Mouse (Mus musculus) right cerebral cortex, postnatal 36 days (tissue): Measurements from ENCODE around the gene Tedc1.
"Not testable (repeated sequence)": the region's sequence is repeated elsewhere in the genome, so short reads cannot be mapped to it uniquely, and the experiment has no call there.

Source experiments
- DNase-seq, 2 experiments: peaks; one replicate each; pipeline ENCODE4 v3.0.0; 2022; ENCODE audit warnings: low spot score in 2 of 2, mixed read lengths in 1 of 2

The Tedc1 gene

DNA sequence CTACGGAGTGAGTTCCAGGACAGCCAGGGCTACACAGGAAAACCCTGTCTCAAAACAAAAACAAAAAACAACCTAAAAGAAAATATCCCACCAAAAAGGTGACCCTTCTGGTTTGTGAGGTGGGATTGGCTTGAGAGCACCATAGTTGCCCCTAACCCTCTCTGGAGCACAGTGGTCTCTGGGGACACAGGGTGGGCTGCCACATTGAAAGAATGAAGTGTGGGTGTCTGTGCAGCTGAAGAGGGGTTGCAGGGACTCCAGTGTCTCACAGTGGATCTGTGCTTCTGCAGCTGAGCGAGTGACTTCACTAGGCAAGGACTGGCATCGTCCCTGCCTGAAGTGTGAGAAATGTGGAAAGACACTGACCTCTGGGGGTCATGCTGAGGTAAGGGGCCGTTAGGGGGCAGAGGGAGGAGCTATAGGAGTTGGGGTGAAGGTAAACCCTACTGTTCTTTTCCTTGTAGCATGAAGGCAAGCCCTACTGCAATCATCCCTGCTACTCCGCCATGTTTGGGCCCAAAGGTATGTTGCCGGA, 3.2 kb upstream of the Tedc1 start:
- no peak for DNase-seq

DNA sequence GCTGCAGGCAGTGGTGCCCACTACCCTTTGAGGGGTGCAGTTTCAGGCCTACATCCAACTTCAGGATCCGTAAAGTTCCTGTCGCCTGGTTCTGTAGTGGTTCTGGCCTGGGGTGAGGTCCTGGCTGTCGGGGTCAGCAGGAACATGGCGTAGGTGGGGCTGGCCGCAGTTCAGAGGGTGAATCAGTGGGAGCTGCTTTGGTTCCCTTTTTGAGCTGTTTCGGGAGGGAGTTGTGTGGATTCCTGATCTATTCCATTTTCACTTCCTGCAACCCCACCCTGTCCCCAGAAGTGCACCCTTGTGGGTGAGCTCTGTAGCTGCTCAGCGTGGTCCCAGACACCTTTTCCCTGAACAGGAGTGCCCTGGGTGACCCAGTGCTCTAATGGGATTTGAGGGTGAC, 2.2 kb upstream of the Tedc1 start:
- no peak for DNase-seq

DNA sequence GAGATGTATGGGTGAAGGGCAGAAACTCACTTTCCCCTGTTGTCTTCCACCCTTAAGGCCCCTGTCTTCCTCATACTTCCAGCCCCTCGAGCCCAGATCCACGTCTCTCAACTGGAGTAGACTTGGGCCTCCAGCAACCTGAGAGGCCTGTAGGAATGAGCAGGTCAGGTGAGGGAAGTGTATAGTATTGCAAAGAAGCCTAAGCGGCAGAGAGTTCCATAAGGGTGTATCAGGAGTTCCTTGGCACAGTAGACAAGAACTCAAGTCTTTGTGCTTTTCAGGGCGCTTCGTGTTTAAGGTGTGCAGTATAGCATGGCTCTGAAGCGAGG, 1.5 kb upstream of the Tedc1 start:
- DNase-seq, result no peak

DNA sequence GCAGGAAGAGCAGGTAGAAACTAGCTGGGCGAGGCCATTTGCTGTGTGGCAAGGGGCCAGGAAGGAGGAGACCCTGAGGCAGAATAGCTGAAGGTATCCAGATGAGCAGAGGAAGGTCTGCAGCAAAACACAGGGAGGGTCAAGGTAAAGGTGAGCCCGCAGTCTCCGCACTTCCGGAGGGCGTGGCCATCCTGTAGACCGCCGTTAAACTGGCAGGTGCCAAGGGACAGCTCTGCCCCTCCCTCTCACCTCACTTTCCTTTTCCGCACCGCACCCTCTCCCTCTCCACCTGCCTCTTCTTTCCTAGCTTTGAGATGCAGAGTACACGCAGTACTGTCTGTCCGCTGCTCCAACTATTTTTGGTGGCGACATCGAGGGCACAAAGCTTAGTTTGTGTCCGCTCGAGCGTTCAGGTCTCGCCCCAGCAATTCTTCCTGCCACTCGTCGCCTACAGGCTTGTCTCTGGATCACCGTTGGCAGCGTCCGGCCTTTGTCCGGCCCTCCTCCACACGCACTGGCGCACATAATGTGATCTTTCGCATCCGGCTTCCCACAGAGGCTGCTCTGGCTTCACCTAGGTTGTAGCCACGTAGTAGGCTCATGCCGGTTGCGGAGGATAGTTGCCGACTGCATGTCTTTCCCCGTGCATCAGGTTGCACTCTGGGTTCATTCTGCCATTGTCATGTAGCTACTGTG, 997 bp upstream of the Tedc1 start:
- DNase-seq, result no peak

DNA sequence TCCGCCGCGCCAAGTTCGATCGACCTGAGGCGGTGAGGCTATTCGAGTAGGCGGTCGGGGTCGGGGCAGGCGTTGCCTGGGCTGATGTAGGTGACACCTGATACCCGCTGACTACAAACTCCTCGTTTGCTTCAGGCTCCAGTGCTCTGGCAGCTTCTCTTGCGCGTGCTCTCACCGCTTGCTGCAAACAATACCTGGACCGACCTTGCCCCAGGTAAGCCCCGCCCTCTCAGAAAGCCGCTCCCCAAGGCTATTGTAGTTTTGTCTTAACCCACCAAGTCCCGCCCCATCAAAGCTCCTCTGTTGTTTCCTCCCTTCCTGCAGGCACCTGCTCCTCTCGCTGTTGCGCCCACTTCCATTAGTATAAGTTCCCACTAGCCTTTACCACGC, 314 bp downstream of the Tedc1 start:
- no peak for DNase-seq

DNA sequence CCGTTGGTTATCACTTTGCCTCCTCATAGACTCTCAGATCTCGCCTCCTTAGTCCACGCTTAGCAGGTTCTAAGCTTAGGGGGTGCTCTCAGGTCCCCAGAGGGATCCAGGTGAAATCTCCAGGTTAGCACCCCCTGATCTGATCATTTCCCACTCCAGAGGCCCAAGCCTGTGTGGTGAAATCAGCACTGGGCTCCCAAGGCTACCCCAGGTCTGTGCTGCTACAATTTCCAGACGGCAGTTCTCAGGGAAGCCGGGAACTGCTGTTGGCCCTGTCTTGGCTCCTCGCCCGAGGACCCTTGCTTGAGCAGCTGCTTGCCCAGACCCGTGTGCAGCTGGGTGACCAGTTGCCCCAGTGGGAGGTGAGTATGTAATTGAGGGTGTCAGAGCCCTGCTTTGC, 781 bp downstream of the Tedc1 start:
- no peak for DNase-seq

DNA sequence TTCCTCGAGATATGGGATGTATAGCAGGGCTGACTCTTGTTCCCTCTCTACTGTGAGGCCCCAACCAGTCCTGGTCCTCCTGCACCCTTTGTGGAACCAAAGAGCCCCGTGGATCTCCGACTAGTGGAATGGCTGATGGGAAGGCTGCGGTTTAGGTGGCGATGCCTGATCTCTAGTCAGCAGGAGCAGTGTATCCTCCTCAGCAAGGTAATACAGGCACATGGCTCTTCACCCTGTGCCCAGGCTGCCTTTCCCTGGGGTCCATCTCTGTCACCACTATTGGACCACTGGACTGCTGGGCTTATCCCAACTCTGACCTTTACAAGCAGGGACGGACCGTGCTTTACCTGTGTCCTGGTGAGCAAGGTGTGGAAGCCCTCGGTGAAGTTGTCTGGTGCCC, 1.3 kb downstream of the Tedc1 start:
- DNase-seq, result no peak

DNA sequence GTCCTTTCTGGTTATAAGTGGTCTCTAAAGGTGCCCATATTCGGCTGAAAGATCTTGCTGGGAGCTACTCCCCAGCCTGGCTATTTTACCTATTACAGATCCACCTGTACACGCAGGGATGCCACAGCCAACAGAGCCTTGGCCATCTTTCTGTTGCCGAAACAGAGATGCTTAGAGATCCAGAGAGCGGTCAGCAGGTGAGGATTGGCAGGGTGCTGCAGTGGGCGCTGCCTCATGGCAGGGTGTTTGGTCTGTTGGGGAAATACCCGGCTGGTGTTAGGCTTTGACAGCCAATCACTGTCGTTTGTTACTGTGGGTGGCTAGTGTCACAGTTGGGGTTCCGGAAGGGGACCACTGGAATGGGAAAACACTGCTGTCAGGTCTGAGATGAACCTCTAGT, 1.8 kb downstream of the Tedc1 start:
- no peak for DNase-seq

DNA sequence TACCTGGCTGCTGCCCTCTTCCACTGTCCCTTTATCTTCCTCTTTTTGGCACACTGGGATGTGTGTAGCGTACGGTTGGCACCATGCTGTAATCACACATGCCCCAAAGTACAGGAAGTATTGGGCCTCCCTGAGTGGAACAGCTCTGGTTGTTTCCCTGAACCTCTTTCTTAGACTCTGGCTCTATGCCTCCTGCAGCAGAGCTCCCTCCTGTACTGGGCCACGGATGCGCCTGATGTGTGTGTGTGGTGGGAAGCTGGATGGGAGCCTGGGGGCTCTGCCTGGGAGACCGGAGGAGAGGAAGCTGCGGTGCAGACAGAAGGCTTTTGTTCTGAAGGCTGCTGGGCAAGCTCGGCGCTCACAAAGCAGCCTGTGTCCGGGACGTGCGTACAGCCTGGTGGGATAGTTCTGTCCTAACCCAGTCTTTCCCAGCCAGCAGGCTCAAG, 7.4 kb downstream of the Tedc1 start:
- no peak for DNase-seq

DNA sequence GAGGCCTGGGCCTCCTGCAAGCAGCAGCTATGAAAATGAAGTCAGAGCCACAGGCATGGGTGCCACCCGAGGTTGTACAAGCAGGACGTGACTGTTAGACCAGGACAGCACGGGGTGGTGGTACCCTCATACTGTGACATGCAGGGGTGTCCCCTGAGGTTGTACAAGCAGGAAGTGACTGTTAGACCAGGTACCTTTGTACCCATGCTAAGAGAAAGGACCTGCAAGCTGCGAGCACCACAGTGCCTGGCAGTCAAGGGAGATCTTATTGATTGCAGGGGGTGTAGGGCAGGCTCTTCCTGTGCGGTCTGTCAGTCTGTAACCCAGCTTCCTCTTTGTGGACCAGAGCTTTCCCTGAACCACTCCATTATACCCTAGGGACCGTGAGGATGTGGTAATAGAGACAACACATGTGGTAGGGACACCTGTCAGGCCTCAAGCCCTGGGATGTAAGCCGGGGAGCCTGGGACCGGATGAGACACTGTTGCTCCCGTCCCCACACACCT, 11.9 kb downstream of the Tedc1 start:
- DNase-seq, result no peak

DNA sequence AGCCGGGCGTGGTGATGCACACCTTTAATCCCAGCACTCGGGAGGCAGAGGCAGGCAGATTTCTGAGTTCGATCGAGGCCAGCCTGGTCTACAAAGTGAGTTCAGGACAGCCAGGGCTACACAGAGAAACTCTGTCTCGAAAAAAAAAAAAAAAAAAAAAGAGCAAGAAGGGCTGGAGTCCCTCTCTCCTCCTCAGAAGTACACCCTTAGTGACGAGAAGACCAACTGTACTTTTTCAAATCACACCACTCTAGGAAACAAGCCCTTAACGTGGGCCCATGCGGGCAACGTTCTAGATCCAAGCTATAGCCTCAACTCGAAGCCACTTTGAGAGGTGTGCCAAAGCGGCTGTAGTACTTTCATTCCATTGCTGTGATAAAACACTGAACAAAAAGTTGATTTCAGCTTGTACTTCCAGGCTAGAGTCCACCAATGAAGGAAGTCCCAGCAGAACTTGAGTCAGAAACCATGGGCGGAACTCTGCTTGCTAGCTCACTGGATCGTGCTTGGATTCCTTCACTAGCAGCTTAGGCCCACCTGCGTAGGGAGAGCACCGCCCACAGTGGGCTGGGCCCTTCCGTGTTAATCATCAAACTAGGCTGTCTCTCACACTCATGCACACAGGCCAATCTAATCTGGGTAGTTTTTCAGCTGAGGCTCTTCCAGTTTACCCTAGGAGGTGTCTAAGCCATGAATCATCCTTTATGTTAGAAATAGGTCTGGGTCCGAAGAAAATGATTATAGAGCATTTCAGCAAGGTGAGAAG, 20.9 kb downstream of the Tedc1 start:
- no peak for DNase-seq

DNA sequence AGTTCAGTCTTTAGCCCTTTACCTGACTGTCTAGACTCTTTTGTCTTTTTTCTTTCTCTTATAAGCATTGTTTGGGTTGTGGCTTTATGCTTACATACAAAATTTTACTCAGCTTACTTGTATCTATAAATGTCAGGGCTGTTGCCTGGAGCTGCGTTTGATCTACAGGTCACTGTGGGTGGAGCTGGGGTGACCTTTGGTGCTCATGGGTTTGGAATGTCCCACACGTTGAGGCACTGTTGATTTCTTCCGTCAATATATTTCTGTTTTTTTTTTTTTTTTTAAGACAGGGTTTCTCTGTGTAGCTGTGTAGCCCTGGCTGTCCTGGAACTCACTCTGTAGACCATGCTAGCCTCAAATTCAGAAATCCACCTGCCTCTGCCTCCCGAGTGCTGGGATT, 24.8 kb downstream of the Tedc1 start:
- DNase-seq, result no peak

DNA sequence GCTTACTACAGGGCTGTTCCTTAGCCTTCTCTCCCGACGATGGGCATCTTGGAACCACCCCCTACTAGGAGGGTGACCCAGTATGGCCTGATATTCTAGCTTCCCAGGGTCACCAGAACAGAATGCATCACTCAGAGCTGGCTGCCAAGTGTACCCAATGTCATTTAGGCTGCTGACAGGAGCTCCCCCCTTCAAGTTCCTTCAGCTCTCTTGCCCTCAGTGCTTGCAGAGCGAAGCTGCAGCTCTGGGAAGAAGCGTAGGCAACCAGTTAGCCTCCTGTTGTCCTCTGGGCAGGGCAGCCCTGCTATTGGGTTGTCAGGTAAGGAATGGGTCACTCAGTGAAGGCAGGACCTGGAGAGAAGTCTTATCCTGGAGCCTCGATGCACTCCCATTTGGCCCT, 28.7 kb downstream of the Tedc1 start:
- DNase-seq, result no peak

DNA sequence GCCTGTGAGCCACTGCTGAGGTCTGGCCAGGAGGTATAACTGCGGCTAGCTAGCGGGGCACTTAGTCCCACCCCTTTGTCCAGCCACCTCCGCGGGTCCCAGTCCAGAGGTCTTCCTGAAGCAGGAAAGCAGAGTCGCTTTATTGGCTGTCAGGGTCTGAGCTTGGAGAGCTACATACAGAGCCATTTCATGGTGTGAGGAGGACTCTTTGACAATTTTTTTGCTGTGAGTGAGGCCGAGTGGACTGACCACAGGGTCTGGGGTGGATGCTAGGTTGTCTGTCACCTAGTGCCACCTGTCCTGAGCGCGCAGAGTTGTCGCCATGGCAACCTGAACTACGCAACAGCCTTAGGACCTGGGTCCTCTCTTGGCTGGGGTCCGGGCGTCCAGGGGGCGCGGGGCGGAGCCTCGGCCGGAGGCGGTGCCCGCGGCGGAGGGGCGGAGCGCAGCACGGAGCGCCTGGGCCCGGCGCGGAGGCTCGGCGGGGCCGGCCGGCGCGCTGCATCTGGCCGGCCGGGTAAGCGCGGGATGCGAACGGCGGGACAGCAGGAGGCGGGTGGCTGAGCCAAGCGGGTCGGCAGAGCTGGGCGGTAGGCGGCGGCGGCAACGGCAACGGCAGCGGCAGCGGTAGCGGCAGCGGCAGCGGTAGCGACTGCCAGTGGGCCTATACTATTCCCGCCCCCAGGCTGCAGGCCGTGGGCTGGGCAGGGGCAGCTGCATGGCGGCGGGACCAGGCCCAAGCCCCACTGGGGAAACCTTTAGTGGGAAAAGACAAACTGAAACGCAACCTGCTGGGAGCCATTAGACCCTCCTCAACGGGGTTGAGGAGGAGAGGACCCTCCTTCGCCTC, 29.4 kb downstream of the Tedc1 start, which contains the start of gene Tmem121:
Gene Tmem121, plus strand, starts transcription at position 489 of the 850 bp plus-strand sequence.
- DNase-seq, result no peak

DNA sequence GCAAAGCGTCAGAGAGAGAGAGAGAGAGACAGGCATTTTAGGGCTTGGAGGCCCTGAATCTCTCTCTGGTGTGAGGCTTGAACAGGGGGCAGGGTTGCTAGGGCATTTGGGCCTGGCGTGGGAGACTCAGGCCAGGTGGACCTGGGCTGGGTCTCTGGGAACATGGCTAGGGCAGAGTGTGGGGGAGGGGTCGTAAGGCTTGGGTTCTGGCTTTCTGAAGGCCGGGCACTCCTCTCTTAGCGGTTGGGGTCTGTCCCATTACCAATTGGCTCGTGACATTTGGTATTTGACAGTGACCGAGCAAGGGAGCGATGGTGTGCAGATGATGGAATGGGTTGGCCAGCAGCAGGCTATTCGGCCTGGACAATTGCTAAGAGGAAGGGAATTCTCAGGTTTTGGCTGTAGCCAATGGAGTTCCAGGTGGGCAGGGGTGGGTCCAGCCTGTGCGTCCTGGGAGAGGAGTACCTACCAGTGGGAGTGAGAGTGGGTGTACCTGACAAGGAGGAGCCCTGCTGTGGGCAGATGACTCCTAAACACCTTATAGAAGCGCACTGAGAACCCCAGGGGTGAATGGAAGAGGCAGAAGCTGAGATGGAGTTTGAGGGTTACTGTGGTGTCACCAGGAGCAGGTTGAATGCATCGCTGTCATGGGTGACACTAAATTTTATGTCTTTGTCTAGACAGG, 30.2 kb downstream of the Tedc1 start:
- DNase-seq, result no peak

DNA sequence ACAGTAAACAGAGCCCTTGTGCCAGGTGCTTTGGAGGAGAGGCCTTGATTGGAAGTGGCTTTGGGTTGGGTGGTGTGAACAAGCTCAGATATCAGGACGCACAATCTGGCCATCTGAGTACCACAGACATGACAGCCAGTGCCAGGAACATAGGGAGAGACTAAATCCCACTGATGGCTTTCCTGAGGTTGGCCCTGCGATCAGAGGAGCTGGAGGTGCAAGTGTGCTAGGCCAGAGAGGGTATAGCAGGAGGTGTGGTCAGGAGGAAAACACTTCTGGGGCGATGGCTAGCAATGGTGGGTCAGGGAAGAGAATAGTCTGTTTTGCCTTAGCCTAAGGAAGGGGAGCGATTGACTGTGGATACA, 30.8 kb downstream of the Tedc1 start:
- no peak for DNase-seq

DNA sequence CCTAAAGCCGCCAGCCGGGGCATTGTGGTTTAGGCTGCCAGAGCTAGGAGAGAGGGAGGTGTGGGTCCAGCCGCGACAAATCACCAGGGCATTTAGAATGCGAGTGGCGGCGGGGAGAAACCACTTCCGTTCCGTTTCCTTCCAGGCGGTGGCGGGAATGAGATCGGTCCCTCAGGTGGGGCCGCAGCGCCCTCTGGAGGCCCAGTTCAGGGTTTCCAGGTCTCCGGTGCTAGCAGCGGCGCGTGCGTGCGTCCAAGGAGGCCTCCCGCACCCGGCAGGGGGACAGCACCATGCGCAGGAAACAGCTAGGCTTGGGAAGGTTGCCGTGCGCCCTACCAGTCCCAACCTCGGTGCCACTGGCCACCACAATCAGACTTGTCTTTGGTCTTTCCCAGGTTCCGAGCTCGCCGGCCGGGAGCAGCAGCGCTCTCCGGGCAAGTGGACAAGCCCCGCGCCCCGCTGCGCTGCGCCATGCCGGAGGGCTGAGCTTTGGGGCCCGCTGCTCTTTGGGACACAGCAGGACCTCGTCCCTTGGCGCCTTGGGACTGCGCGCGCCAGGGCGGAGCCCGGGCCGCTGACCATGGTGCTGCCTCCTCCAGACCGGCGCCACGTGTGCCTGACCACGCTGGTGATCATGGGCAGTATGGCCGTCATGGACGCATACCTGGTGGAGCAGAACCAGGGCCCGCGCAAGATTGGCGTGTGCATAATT, 31.5 kb downstream of the Tedc1 start:
- peak; percentile 84 to 88 for DNase-seq

DNA sequence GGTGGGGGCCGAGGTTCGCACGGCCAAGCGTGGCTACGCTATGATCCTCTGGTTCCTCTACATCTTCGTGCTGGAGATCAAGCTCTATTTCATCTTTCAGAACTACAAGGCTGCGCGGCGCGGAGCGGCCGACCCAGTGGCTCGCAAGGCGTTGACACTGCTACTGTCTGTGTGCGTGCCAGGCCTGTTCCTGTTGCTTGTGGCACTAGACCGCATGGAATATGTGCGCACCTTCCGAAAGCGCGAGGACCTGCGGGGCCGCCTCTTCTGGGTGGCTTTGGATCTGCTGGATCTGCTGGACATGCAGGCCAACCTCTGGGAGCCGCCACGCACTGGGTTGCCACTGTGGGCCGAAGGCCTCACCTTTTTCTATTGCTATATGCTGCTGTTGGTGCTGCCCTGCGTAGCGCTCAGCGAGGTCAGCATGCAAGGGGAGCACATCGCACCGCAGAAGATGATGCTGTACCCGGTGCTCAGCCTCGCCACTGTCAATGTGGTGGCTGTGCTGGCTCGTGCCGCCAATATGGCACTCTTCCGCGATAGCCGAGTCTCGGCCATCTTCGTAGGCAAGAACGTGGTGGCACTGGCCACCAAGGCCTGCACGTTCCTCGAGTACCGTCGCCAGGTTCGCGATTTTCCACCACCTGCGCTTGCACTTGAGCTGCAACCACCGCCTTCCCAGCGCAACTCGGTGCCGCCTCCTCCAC, 32.3 kb downstream of the Tedc1 start:
- DNase-seq, result no peak

DNA sequence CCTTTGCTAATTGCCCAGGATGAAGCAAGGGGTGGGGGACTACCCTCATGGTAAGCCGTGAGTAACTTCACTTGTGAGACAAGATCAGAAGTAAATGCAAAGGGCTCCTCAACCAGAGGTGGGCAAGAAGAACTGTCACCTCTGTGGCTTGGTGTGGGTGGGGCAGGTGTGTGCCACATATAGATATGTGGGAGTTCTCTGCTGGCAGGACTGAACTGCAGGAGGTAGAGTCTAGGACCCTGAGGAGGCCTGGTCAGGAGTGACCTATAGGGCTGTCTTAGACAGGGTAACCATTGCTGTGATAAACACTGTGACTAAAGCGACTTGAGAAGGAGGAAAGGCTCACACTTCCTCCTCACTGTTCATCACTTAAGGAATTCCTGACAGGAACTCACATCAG, 37.2 kb downstream of the Tedc1 start:
- DNase-seq, result no peak

DNA sequence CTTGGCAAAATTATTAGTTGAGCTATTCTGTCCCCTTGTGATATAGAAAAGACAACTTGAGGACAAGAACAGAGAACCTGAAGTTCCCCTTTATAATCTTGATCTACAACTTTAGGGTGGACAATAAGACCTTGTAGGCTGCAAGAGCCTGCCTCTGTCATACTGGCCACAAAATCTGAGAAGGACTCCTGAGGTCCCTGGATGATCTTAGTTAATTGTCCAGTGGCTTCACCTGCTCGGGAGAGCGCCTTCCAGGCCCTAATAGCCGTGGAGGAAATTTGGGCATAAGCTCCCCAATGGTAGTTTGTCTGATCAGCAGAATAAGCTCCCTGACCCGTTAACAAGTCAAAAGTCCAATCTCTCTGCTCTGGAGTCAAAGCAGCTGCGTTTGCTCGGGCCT, 42.9 kb downstream of the Tedc1 start:
- not testable (repeated sequence) for DNase-seq
